Mouse (Mus musculus) telencephalon, adult 2 months (tissue): Measurements from ENCODE around the gene Akain1.

ENCODE experiments used
- DNase-seq: peaks from one replicate; pipeline ENCODE4 v3.0.0-alpha.2; 2011; ENCODE audit warnings: low read depth, low spot score

Akain1 gene

GRCm38 (mm10) chr17:69438990-69439491 lies at the start of gene Akain1:
Akain1 (plus strand) TSS chr17:69439326.
- DNase-seq = no peak

- DNase-seq = no peak
Measured at GRCm38 (mm10) chr17:69396147-69397033, 42.7 kb upstream of the Akain1 start.

- DNase-seq = no peak
Measured at GRCm38 (mm10) chr17:69397163-69397562, 42.0 kb upstream of the Akain1 start.

- no peak for DNase-seq
Measured at GRCm38 (mm10) chr17:69398092-69398491, 41.0 kb upstream of the Akain1 start.

- no peak for DNase-seq
Measured at GRCm38 (mm10) chr17:69401146-69401545, 38.0 kb upstream of the Akain1 start.

- no peak for DNase-seq
Measured at GRCm38 (mm10) chr17:69416163-69416562, 23.0 kb upstream of the Akain1 start.

- DNase-seq = peak; percentile 81
Measured at GRCm38 (mm10) chr17:69416920-69417661, 22.0 kb upstream of the Akain1 start.

GRCm38 (mm10) chr17:69417724-69418373 lies 21.3 kb upstream of the Akain1 start:
- DNase-seq = no peak

- no peak for DNase-seq
Measured at GRCm38 (mm10) chr17:69421592-69421991, 17.5 kb upstream of the Akain1 start.

GRCm38 (mm10) chr17:69437836-69438235 lies 1.3 kb upstream of the Akain1 start:
- DNase-seq = no peak

- no peak for DNase-seq
Measured at GRCm38 (mm10) chr17:69438486-69438885, 640 bp upstream of the Akain1 start.

GRCm38 (mm10) chr17:69439571-69440480 lies 700 bp downstream of the Akain1 start:
- no peak for DNase-seq

- DNase-seq = no peak
Measured at GRCm38 (mm10) chr17:69441041-69441440, 1.9 kb downstream of the Akain1 start.

GRCm38 (mm10) chr17:69448679-69449078 lies 9.6 kb downstream of the Akain1 start:
- no peak for DNase-seq

- no peak for DNase-seq
Measured at GRCm38 (mm10) chr17:69461680-69462079, 22.6 kb downstream of the Akain1 start.

GRCm38 (mm10) chr17:69463037-69463436 lies 23.9 kb downstream of the Akain1 start:
- no peak for DNase-seq

- peak; percentile 48 for DNase-seq
Measured at GRCm38 (mm10) chr17:69471171-69471570, 32.0 kb downstream of the Akain1 start.

GRCm38 (mm10) chr17:69472401-69472800 lies 33.3 kb downstream of the Akain1 start:
- DNase-seq = no peak

- no peak for DNase-seq
Measured at GRCm38 (mm10) chr17:69474084-69474483, 35.0 kb downstream of the Akain1 start.

- DNase-seq = no peak
Measured at GRCm38 (mm10) chr17:69475423-69475822, 36.3 kb downstream of the Akain1 start.

GRCm38 (mm10) chr17:69477526-69477925 lies 38.4 kb downstream of the Akain1 start:
- DNase-seq = no peak
